Mouse (Mus musculus) embryonic facial prominence, embryonic 15.5 days (tissue): Measurements from ENCODE around the gene Soat2. TPM values are rescaled to one million over a fixed set of nuclear protein-coding genes. Genes with fewer than 3 reads are reported as not detected.

Experiments
- ATAC-seq: fragments of 200-750 bp; cut with Nextera tagmentation; 2 replicates; pipeline ENCODE4 v1.8.0; 2017; ENCODE audit warnings: low read depth, moderate TSS enrichment; ENCODE audit not compliant: insufficient number of reproducible peaks, low FRiP score, low TSS enrichment
- H3K27ac ChIP-seq: fragments of 300-500 bp; sonication (generic); replicated peaks from 2 replicates; pipeline ENCODE4 v1.5.1; 2015; ENCODE audit warnings: mild to moderate bottlenecking, inconsistent platforms
- H3K27me3 ChIP-seq: fragments of 300-500 bp; sonication (generic); 2 replicates; pipeline ENCODE4 v1.6.1; 2015; ENCODE audit warnings: inconsistent platforms
- H3K36me3 ChIP-seq: fragments of 300-500 bp; sonication (generic); 2 replicates; pipeline ENCODE4 v1.6.1; 2015; ENCODE audit warnings: mild to moderate bottlenecking, inconsistent platforms
- H3K4me1 ChIP-seq: fragments of 300-500 bp; sonication (generic); 2 replicates; pipeline ENCODE4 v1.6.1; 2015; ENCODE audit warnings: inconsistent platforms
- H3K4me2 ChIP-seq: fragments of 300-500 bp; sonication (generic); replicated peaks from 2 replicates; pipeline ENCODE4 v1.6.1; 2015; ENCODE audit warnings: mild to moderate bottlenecking, inconsistent platforms
- H3K4me3 ChIP-seq: fragments of 300-500 bp; sonication (generic); replicated peaks from 2 replicates; pipeline ENCODE4 v1.5.1; 2015; ENCODE audit warnings: mild to moderate bottlenecking, inconsistent platforms
- H3K9ac ChIP-seq: fragments of 300-500 bp; sonication (generic); 2 replicates; pipeline ENCODE4 v1.6.1; 2015; ENCODE audit warnings: inconsistent platforms
- H3K9me3 ChIP-seq: fragments of 300-500 bp; sonication (generic); replicated peaks from 2 replicates; pipeline ENCODE4 v1.6.1; 2016; ENCODE audit warnings: inconsistent platforms
- WGBS: fragments of 180-500 bp; shearing (Covaris S2); methylation state at CpG from one replicate; pipeline ENCODE4 v1.1.7; 2015; 5-methylcytosine and 5-hydroxymethylcytosine counted together
- polyA plus RNA-seq: library from polyadenylated mRNA; unstranded; fragments of >200 nt; fragmentation: Nextera tagmentation; extraction: Ambion mirVana; gene quantifications from 2 replicates; pipeline ENCODE4 v1.2.1, GENCODE M21; 2015

The Soat2 gene
- 0.21 and 0.41 TPM in 2 replicates for polyA plus RNA-seq

DNA sequence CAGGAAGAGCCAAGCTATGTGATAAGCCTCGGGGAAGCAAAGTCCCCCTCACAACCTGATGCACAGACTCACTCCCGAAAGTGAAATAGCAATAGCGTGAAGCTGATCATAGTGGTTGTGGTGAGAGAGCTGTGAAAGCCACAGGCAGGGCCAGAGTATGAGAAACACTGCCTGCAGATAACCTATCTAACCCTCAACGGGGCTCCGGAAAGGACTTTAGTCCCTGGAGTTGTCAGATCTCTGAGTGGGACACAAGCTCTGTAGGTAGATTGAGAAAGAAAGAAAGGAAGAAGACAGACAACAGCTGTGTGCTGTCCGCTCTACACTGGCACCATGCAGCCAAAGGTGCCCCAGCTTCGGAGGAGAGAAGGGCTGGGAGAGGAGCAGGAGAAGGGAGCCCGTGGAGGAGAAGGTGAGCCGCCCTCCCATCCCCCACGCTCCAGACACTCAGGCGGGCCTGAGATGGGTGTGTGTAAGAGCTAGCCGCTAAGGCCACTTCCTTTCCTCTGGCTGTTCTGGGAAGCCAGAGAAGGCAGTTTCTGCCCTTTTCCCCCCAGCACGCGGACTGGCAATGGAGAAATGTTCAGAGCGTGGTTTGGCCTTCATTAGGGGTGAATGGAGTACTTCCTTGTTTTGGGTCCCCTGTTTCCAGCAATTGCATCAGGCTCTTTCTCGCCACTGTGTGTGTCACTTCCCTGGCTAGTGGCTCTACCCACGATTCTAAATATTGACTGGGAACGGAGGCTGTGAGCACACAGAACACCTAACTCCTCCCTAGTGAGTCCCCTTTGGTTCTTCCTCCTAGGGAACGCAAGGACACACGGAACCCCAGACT lies at the start of gene Soat2:
TSS of gene Soat2 (plus strand) at position 226 of the 835 bp plus-strand sequence.
- H3K4me1 ChIP-seq, result peaks cover 9% of the 10 kb centered on the region; the same call in 1 of the 2 replicates
- H3K4me2 ChIP-seq, result no peak within 1 kb of the TSS
- 46% methylated on average over 20 of the region's 20 CpGs for WGBS
- H3K4me3 ChIP-seq, result no peak within 1 kb of the TSS
- H3K27ac ChIP-seq, result no peak within 1 kb of the TSS
- H3K9me3 ChIP-seq, result no peaks in the 10 kb centered on the region
- H3K36me3 ChIP-seq, result no peaks in the 10 kb centered on the region
- ATAC-seq, result no peak
- H3K9ac ChIP-seq, result no peak within 1 kb of the TSS
- H3K27me3 ChIP-seq, result peaks cover 4% of the 10 kb centered on the region

DNA sequence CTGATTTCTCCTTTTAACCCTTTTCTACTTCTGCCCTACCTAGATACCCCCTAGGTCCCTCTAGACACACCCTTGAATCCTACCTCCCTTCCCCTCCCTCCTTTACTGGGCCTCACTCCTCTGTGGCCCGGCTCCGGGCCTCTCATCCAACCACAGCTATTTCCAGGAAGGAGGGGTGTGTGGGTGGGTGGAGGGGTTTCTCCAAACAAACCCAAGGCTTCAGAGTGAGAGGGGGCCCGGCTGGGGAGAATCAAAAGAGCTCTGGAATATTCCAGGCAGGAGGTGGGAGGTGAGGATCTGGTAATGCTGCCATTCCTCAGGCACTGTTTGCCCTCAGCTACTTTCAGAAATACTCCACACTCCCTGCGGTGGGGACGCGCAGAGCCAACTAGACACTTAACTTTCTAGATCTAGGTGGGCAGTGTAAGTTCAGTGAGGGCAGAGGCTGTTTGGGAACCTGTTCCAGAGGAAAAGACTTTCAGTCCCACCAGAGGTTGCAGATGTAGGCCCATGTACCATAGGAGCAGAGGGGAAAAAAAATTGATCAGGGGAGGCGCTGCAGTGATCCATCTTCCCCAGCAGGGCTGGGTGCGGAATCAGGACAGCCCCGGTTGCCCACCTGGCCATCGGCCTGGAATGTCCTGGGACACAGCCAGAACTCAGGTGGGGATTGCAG lies 49.2 kb upstream of the Soat2 start:
- peaks cover 85% of the 10 kb centered on the region for H3K4me1 ChIP-seq
- peak; percentile 68 for ATAC-seq
- peak overlapping the region; percentile 99 for H3K27ac ChIP-seq
- 15% methylated on average over 10 of the region's 10 CpGs for WGBS
- peak overlapping the region; percentile 63 for H3K4me3 ChIP-seq
- peaks cover 16% of the 10 kb centered on the region for H3K36me3 ChIP-seq
- peak overlapping the region; percentile 50 for H3K9ac ChIP-seq
- H3K27me3 ChIP-seq, result no peaks in the 10 kb centered on the region
- H3K9me3 ChIP-seq, result no peaks in the 10 kb centered on the region
- H3K4me2 ChIP-seq, result peak overlapping the region; percentile 75

DNA sequence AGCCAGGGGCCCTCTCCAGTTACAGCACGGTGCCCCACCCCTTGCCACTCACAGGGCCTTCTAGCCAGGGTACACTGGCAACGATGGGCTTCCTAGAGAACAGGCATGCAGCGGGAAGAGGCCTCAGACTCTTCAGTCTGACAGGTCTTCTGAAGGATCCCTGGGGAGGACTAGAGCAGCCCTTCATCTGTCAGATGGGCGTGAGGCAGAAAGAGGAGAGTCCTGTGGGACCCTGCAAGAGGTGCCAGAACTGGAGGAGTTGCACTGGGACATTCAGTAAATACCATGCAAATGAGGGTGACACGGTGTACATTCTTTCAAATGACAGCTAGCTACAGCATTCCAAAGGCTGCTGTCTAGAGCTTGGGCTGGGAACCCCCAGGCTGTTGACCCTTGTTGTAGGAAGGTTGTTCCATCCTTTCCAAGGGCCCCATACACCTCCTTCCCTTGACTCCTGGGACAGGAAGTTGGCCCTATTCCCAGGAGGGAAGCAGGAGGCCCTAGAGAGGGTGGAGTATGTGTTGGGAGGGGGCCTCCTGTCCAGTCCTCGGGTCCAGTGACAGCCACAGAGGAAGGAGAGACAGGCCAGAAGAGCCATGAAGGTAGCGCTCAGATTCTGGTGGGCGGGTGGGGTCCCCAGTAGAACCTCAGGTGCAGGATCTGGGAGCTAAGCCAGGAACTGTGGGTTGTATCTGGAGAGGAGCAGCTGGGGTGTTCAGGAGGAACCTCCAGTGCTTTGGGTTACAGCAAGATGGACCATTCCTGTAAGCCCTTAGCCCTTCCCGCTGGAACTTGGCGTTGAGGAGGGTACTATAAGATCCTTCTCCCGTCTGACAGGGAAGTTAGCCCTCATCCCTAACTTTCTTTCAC lies 48.4 kb upstream of the Soat2 start:
- H3K9ac ChIP-seq, result peak overlapping the region; percentile 50; the same call in 1 of the 2 replicates
- H3K4me1 ChIP-seq, result peaks cover 93% of the 10 kb centered on the region
- WGBS, result 16% methylated on average over 11 of the region's 11 CpGs
- H3K27ac ChIP-seq, result peak overlapping the region; percentile 99
- H3K9me3 ChIP-seq, result no peaks in the 10 kb centered on the region
- peak overlapping the region; percentile 75 for H3K4me2 ChIP-seq
- H3K36me3 ChIP-seq, result peaks cover 17% of the 10 kb centered on the region
- ATAC-seq, result no peak
- peak overlapping the region; percentile 63 for H3K4me3 ChIP-seq
- no peaks in the 10 kb centered on the region for H3K27me3 ChIP-seq

DNA sequence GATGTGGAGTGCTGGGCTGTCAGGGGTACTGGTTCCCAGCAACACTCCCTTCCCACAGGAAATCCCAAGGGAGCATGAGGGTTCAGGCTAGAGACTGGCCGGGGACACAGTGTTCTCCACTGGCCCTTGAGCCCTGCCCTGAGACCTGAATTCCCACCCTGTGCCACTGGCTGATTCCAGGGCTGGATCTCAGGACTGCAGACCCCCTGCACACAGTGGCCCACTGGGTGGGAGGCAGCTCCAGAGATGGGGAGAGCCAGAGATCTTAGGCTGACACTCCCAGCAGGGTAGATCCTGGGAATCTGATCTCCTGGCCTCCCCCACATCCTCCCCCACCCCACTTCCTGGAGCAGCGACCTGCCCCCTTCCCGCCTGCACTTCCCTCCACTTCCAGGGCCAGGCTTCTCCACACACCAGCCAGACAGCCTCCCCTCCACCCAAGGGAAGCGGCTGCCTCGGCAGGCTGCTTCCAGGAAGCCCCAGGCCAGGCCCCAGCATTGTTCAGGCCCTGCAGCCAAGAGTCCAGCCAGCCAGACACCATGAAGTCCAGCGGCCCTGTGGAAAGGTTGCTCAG lies 47.7 kb upstream of the Soat2 start:
- WGBS, result 12% methylated on average over 6 of the region's 6 CpGs

DNA sequence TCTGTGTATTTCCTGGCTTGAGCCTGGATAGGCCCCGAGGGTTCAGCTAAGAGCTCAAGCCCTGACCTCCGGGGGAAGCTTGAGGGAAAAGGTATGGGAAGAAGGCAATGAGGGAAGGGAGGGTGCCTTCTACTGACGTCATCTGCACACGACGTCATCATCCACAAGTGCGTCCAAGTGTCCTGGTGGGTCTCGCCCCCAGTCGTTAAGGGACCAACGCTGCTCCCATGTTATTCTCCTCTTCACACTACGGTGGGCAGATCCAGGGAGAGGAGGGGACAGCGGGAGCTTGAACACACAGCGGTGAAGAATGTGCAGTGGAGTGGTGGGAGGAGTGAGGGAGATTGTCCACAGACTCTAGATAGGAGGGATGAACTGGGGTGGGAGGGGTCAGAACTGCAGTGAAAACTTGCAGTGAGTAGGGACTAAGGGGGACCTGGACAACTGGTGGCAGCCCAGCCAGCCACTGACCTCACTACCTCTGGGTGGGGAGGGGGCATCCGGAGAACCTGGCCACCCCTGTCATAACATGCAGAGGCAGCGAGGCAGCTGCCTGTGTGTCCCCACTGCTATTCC lies 46.9 kb upstream of the Soat2 start:
- Histone ChIP-seq H3K4me3 (peak overlapping the region; percentile 63), H3K36me3 (peaks cover 28% of the 10 kb centered on the region), H3K4me2 (peak overlapping the region; percentile 75), H3K9me3 (no peaks in the 10 kb centered on the region), H3K4me1 (peaks cover 93% of the 10 kb centered on the region), H3K27me3 (no peaks in the 10 kb centered on the region), H3K9ac (peak overlapping the region; percentile 47), H3K27ac (peak overlapping the region; percentile 99)
- 0 out of 2 replicates have a peak, but pooled peaks have one; percentile 9 for ATAC-seq
- 11% methylated on average over 14 of the region's 14 CpGs for WGBS

More for the DNA sequence above, 47.7 kb upstream of the Soat2 start:
- Histone ChIP-seq H3K27ac (peak overlapping the region; percentile 99), H3K4me2 (peak overlapping the region; percentile 75), H3K27me3 (no peaks in the 10 kb centered on the region), H3K36me3 (peaks cover 21% of the 10 kb centered on the region), H3K9me3 (no peaks in the 10 kb centered on the region), H3K9ac (peak overlapping the region; percentile 47), H3K4me3 (peak overlapping the region; percentile 63), H3K4me1 (peaks cover 93% of the 10 kb centered on the region)
- ATAC-seq, result 0 out of 2 replicates have a peak, but pooled peaks have one; percentile 1

DNA sequence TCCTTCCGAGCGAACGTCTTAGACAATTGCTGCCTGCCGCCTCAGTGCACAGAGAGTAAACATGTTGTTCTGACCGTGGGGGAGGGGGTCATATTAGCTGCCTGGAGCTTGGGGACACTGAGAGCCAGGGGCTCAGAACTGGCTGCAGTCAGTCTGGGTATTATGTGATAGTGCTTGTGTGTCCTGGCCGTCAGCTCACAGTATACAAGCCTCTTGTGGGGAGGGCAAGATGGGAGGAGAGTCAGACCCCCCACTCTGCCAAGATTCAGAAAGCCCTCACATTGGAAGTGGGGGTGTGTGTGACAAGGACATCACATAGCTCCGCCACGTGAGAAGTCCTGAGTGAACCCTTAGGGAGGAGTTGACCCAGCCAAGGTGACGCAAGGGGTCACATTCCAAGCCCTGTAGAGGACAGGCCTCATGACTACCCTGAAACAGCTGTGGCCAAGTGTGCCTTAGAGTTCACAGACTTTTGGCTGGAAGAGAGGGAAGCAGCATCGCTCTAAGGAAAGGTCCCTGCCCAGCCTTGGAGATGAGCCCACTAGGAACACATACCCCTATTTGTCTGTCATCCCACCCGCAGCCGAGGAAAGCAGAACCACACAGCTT lies 46.3 kb upstream of the Soat2 start:
- no peak for ATAC-seq
- Histone ChIP-seq H3K9me3 (no peaks in the 10 kb centered on the region), H3K36me3 (peaks cover 33% of the 10 kb centered on the region), H3K9ac (no peak overlapping the region), H3K4me2 (peak overlapping the region; percentile 75), H3K4me3 (peak overlapping the region; percentile 63), H3K4me1 (peaks cover 93% of the 10 kb centered on the region), H3K27me3 (no peaks in the 10 kb centered on the region), H3K27ac (peak overlapping the region; percentile 99)
- WGBS, result 26% methylated on average over 12 of the region's 12 CpGs

DNA sequence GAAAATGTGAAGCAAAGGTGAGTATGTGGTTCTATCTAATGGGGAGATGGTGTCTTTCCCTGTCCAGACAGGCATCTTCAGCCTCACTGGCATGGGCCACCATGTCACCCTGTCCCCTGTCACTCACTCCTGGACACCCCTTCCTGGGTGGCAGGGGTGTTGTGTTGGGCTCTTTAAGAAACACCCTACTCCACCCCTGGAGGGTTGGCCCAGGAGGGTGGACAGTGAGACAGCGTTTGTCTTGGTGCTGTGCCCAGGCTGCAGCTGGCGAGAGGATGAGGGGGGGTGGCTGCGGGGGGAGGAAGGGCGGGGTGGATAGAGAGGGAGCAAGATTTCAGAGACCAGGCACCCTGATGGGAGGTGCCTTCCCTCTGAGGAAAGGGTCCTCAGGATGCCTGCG lies 45.0 kb upstream of the Soat2 start:
- Histone ChIP-seq H3K4me2 (peak overlapping the region; percentile 25), H3K36me3 (peaks cover 46% of the 10 kb centered on the region), H3K9ac (0 out of 2 replicates have a peak overlapping the region, but pooled peaks have one; percentile 15), H3K27me3 (no peaks in the 10 kb centered on the region), H3K27ac (peak overlapping the region; percentile 63), H3K4me3 (0 out of 2 replicates have a peak overlapping the region, but pooled peaks have one; percentile 3), H3K4me1 (peaks cover 90% of the 10 kb centered on the region), H3K9me3 (no peaks in the 10 kb centered on the region)
- no peak for ATAC-seq
- WGBS, result 38% methylated on average over 5 of the region's 5 CpGs

DNA sequence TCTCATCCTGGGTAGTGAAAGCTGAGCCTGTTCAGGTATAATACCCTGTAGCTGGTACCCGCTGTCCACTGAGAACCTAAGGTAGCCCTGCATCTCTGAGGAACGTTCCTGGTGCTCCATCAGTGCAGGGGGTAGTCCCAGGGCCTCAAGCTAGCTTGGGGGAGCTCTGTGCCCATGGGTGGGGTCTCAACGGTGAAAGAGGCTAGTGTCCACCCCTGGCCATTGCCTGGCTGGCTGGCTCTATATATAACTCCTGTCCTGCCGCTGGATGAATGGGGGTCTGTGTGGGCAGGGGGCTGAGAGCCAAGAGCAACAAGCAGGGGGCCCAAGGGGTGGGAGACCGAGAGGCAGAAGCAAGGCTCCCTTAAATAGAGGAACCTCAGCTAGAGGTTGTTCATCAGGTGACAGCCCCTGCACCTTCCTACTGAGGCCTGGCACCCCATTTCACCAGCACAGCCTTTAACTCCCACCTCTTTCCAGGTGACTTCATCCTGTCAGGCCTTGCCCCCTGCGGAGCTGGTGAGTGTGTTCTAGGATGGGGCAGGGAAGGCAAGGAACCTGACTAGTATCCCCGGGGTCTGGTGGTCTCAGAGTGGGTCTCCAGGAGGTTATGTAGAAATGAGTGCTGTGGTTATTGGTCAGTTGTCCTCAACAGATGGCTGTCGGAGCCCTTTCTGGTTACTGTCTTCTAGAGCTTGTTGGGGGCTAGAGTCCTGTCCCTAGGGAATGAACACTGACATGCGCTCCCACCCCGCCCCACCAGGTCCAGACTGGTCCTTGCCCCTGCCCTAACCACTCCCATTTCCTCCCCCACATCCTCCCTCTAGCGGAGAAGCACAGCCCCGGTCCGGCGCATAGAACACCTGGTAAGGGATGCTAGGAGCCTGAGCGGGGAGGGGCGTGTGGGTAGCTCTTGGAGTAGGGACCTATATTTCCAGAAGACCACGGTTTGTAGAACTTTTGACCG lies 44.3 kb upstream of the Soat2 start:
- ATAC-seq, result 0 out of 2 replicates have a peak, but pooled peaks have one; percentile 1
- no peaks in the 10 kb centered on the region for H3K27me3 ChIP-seq
- H3K9ac ChIP-seq, result 0 out of 2 replicates have a peak overlapping the region, but pooled peaks have one; percentile 15
- H3K27ac ChIP-seq, result peak overlapping the region; percentile 63
- 34% methylated on average over 18 of the region's 18 CpGs for WGBS
- no peaks in the 10 kb centered on the region for H3K9me3 ChIP-seq
- H3K36me3 ChIP-seq, result peaks cover 53% of the 10 kb centered on the region
- peak overlapping the region; percentile 25 for H3K4me2 ChIP-seq
- H3K4me1 ChIP-seq, result peaks cover 85% of the 10 kb centered on the region
- peak overlapping the region; percentile 27 for H3K4me3 ChIP-seq

DNA sequence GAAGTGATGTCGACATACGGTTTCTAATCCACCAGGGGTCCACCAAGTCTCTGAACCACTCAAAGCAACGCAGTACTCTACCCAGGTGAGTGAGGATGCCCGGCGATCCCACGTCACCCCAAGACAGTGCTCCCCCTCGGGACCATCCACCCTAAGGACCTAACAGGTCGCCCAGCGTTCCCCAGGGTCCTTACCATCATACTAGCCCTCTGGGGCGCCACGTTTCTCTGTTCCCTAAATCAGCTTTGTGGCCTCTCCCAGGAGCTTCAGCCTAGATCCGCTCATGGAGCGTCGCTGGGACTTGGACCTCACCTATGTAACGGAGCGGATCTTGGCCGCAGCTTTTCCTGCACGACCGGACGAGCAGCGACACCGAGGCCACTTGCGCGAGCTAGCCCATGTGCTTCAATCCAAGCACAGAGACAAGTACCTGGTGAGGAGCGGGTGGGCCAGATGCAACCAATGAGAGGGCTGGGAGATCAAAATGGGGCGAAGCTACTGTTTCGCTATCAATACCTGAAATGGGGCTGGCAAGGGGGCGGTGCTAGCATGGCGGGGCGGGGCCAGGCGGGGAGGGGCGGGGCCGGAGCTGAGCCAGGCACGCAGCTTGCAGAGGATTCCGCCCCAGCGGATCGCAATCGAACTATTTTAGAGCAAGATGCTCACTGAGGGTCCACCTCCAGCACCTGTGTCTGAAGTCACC lies 43.4 kb upstream of the Soat2 start:
- Histone ChIP-seq H3K27me3 (no peaks in the 10 kb centered on the region), H3K4me1 (peaks cover 76% of the 10 kb centered on the region), H3K9ac (no peak overlapping the region), H3K36me3 (peaks cover 62% of the 10 kb centered on the region), H3K27ac (peak overlapping the region; percentile 8; the same call in 1 of the 2 replicates), H3K4me2 (peak overlapping the region; percentile 41), H3K9me3 (no peaks in the 10 kb centered on the region), H3K4me3 (peak overlapping the region; percentile 27)
- WGBS, result 33% methylated on average over 38 of the region's 38 CpGs
- no peak for ATAC-seq
